Mouse (Mus musculus) heart, postnatal 0 days (tissue): ENCODE results near the gene Ilf2. TPM values are rescaled to one million over a fixed set of nuclear protein-coding genes. Genes with fewer than 3 reads are reported as not detected.

Source experiments
- ATAC-seq: fragments of 200-750 bp; cut with Nextera tagmentation; 2 replicates; pipeline ENCODE4 v1.8.0; 2017; ENCODE audit warnings: low read depth, moderate number of reproducible peaks, moderate library complexity; ENCODE audit not compliant: insufficient read depth
- DNase-seq: peaks from one replicate; pipeline ENCODE4 v3.0.0-alpha.2; 2016; ENCODE audit warnings: low spot score
- H3K27ac ChIP-seq: fragments of 300-500 bp; sonication (generic); 2 replicates; pipeline ENCODE4 v1.5.1; 2014; ENCODE audit warnings: low read depth, mild to moderate bottlenecking
- H3K27me3 ChIP-seq: fragments of 300-500 bp; sonication (generic); 2 replicates; pipeline ENCODE4 v1.6.1; 2014; ENCODE audit warnings: low read length, mixed read lengths; ENCODE audit not compliant: control insufficient read depth, insufficient read depth
- H3K36me3 ChIP-seq: fragments of 300-500 bp; sonication (generic); replicated peaks from 2 replicates; pipeline ENCODE4 v1.6.1; 2014; ENCODE audit warnings: low read length, mixed read lengths; ENCODE audit not compliant: control insufficient read depth, insufficient read depth
- H3K4me1 ChIP-seq: fragments of 300-500 bp; sonication (generic); 2 replicates; pipeline ENCODE4 v1.6.1; 2014; ENCODE audit warnings: antibody characterized with exemption; ENCODE audit not compliant: control insufficient read depth, insufficient read depth
- H3K4me2 ChIP-seq: fragments of 300-500 bp; sonication (generic); 2 replicates; pipeline ENCODE4 v1.6.1; 2014; ENCODE audit warnings: low read depth, mild to moderate bottlenecking, low read length, moderate library complexity
- H3K4me3 ChIP-seq: fragments of 300-500 bp; sonication (generic); 2 replicates; pipeline ENCODE4 v1.5.1; 2014; ENCODE audit warnings: low read depth, low read length
- H3K9ac ChIP-seq: fragments of 300-500 bp; sonication (generic); replicated peaks from 2 replicates; pipeline ENCODE4 v1.6.1; 2014; ENCODE audit warnings: low read depth, low read length, mixed read lengths
- H3K9me3 ChIP-seq: fragments of 300-500 bp; sonication (generic); replicated peaks from 2 replicates; pipeline ENCODE4 v1.6.1; 2016; ENCODE audit warnings: low read length; ENCODE audit not compliant: control insufficient read depth
- CTCF ChIP-seq: IDR thresholded peaks from 2 replicates; pipeline ENCODE4 v1.5.1; 2016; ENCODE audit warnings: antibody characterized with exemption, control low read depth, low read depth
- EP300 ChIP-seq: IDR thresholded peaks from 2 replicates; pipeline ENCODE4 v1.6.1; 2016; ENCODE audit warnings: antibody characterized with exemption, low read depth
- WGBS: fragments of 180-500 bp; shearing (Covaris S2); extraction: QIAGEN DNeasy Blood & Tissue Kit; methylation state at CpG from one replicate; pipeline ENCODE4 v1.1.7; 2014; 5-methylcytosine and 5-hydroxymethylcytosine counted together
- polyA plus RNA-seq: library from polyadenylated mRNA; unstranded; fragments of >200 nt; fragmentation: Nextera tagmentation; extraction: Ambion mirVana; gene quantifications from 2 replicates; pipeline ENCODE4 v1.2.1, GENCODE M21; 2015
- total RNA-seq: library from RNA; depleted of rRNA; stranded (reverse); fragments of >200 nt; gene quantifications from 2 replicates; pipeline ENCODE4 v1.2.3, GENCODE M21; 2014; ENCODE audit warnings: low replicate concordance; rRNA removed

Gene Ilf2
- total RNA-seq: 46.8 and 53.5 TPM in 2 replicates
- polyA plus RNA-seq: 60.2 and 60.8 TPM in 2 replicates

DNA sequence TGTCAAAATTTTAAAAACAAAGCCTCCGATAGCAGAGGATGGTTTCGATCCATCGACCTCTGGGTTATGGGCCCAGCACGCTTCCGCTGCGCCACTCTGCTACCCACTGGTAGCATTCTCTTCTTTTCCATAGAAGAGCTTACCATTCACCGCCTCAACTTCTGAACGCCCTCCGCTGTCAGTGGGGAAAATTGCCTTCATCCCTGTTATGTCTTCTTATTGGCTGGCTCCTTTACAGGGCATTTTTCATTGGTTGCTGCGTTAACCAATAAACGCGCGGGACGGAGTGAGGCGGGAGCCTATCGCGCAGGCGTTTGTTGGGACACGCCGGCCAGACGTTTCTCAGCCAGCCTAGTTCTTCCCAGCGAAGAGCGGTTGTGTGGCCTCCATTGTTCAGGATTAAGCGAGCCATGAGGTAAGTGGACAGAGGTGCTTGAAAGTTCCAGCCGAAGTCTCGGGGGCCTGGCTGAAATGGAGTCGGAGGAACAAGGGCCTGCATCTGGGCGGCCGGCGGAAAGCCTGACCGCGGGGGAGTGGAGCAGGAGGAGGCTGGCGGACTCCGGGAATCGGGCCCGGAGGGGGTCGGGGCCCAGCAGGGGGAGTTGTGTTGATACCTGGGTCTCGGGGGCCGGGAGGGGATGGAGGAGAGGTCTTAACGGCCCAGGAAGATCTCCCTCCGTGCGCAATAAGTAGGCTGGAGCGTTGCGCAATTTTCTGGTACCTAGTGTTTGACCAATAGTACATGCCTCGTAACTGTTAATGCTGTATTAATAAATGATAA, at the start of gene Ilf2:
Gene Ilf2 (plus strand): TSS at position 296 of the 781 bp plus-strand sequence.
- TF ChIP-seq EP300: peak; percentile 95
- TF ChIP-seq CTCF: peak; percentile 41
- DNase-seq (peak; percentile 98), ATAC-seq (peak; percentile 99)
- Histone ChIP-seq H3K9ac (peak within 1 kb of the TSS; percentile 87), H3K4me3 (peak within 1 kb of the TSS; percentile 73), H3K27ac (peak within 1 kb of the TSS; percentile 93), H3K9me3 (no peaks in the 10 kb centered on the region), H3K4me2 (peak within 1 kb of the TSS; percentile 79), H3K36me3 (peaks cover 25% of the 10 kb centered on the region), H3K4me1 (0 out of 2 replicates have a peak, but pooled peaks cover 2% of the 10 kb centered on the region), H3K27me3 (no peaks in the 10 kb centered on the region)
- under 1% methylated on average over 45 of the region's 45 CpGs for WGBS

DNA sequence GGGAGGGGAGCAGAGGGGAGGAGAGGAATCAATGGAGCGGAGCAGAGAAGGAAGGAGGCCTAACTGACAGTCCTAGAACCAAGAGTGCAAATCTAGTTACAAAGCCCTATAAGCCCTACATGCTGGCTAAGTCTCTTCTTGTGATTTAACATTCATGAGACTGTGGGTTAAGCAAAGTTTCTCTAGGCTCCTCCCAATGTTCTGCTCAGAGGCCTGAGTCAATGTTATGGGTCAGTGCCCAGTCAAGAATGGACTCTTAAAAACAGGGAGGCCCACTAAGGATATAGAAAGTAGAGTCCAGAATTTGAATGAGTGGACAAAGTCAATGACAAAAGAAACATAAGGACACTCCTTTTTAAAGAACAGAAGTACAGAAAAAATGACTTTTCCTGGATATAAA, 48.4 kb upstream of the Ilf2 start:
- ATAC-seq: no peak
- H3K4me1 ChIP-seq: peaks cover 32% of the 10 kb centered on the region
- no peak for DNase-seq

DNA sequence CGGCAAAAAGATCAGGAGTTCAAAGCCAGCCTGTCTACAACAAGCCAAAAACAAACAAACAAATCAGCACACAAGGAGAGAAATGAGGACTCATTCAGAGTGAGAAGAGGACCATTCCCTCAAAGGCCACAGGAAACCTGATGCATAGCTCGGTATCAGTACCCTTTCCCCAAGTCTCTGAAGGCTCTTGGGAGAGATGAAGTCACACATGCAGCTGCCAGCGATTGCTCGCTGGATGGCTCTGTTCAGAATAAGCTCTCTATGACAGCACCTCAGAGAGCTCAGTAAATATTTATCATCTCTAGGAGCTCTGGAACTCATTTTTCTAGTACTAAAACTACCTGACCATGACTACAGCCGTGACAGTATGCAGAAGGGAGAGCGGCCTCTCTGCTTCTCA, 47.7 kb upstream of the Ilf2 start:
- 61% methylated on average over 6 of the region's 6 CpGs for WGBS

More for the DNA sequence above, 48.4 kb upstream of the Ilf2 start:
- peaks cover 18% of the 10 kb centered on the region for H3K36me3 ChIP-seq
- no peaks in the 10 kb centered on the region for H3K9me3 ChIP-seq
- no peak overlapping the region for H3K4me3 ChIP-seq
- WGBS: 90% methylated on average over 1 of the region's 1 CpGs
- no peak overlapping the region for H3K4me2 ChIP-seq
- no peak overlapping the region for H3K27ac ChIP-seq
- no peaks in the 10 kb centered on the region for H3K27me3 ChIP-seq
- no peak overlapping the region for H3K9ac ChIP-seq
- TF ChIP-seq EP300: no peak
- TF ChIP-seq CTCF: no peak

DNA sequence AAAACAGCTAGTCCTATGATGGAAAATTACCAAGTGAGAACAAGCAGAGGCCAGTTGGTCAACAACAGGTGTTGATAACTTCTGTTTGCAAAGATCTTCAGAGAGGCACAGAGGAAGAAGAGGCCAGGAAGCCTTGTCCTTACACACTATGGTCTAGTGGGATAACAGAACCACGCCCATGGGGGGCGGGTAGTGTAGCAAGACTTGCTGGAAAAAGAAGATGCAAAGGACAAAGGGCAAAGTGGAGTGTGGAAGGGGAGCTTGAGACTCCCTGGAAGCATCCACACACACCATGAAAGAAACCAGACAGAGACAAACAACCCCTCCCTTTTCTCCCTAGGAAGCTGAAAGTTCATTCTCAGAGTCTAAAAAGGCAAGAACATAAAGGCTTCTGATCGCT, 46.4 kb upstream of the Ilf2 start:
- ATAC-seq (no peak), DNase-seq (no peak)
- 0 out of 2 replicates have a peak, but pooled peaks cover 7% of the 10 kb centered on the region for H3K36me3 ChIP-seq
- H3K27me3 ChIP-seq: no peaks in the 10 kb centered on the region
- no peak for TF ChIP-seq CTCF
- TF ChIP-seq EP300: no peak
- H3K4me3 ChIP-seq: no peak overlapping the region
- H3K9me3 ChIP-seq: no peaks in the 10 kb centered on the region
- H3K27ac ChIP-seq: no peak overlapping the region
- no peak overlapping the region for H3K4me2 ChIP-seq
- H3K4me1 ChIP-seq: peaks cover 34% of the 10 kb centered on the region
- no peak overlapping the region for H3K9ac ChIP-seq
- WGBS: 89% methylated on average over 3 of the region's 3 CpGs

More for the DNA sequence above, 47.7 kb upstream of the Ilf2 start:
- H3K4me2 ChIP-seq: no peak overlapping the region
- ATAC-seq: no peak
- peaks cover 12% of the 10 kb centered on the region for H3K36me3 ChIP-seq
- H3K9ac ChIP-seq: no peak overlapping the region
- TF ChIP-seq EP300: no peak
- TF ChIP-seq CTCF: no peak
- H3K4me3 ChIP-seq: no peak overlapping the region
- H3K27me3 ChIP-seq: no peaks in the 10 kb centered on the region
- H3K4me1 ChIP-seq: peaks cover 34% of the 10 kb centered on the region
- peak overlapping the region; percentile 26; the same call in 1 of the 2 replicates for H3K27ac ChIP-seq
- H3K9me3 ChIP-seq: no peaks in the 10 kb centered on the region
- DNase-seq: no peak

DNA sequence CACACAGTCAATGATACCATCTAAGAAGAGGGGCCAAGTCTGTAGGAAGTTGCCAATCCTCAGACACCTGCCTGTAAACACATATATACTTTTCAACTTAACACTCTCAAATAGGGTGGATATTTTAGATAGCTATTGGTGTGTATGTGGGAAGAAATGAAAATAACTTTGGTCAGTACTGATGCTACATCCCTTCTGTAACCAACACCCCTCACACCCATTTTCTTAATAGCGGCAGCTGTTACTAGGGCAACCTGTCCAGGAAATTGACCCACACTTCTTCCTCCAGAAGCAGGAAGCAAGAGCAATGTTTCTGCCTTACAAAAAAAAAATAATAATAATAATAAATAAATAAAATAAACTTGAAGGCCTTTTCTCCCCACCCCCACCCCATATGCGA, 43.6 kb upstream of the Ilf2 start:
- peak overlapping the region; percentile 91 for H3K9ac ChIP-seq
- WGBS: 16% methylated on average over 2 of the region's 2 CpGs
- peak overlapping the region; percentile 78 for H3K4me2 ChIP-seq
- H3K9me3 ChIP-seq: no peaks in the 10 kb centered on the region
- peaks cover 34% of the 10 kb centered on the region for H3K4me1 ChIP-seq
- TF ChIP-seq CTCF (no peak), EP300 (no peak)
- peak overlapping the region; percentile 75 for H3K4me3 ChIP-seq
- 0 out of 2 replicates have a peak, but pooled peaks cover 4% of the 10 kb centered on the region for H3K36me3 ChIP-seq
- no peak for DNase-seq
- peak overlapping the region; percentile 98 for H3K27ac ChIP-seq
- H3K27me3 ChIP-seq: no peaks in the 10 kb centered on the region
- ATAC-seq: no peak
